8 mouse cellular contexts compared by ENCODE assay signal in the genomic region with DNA sequence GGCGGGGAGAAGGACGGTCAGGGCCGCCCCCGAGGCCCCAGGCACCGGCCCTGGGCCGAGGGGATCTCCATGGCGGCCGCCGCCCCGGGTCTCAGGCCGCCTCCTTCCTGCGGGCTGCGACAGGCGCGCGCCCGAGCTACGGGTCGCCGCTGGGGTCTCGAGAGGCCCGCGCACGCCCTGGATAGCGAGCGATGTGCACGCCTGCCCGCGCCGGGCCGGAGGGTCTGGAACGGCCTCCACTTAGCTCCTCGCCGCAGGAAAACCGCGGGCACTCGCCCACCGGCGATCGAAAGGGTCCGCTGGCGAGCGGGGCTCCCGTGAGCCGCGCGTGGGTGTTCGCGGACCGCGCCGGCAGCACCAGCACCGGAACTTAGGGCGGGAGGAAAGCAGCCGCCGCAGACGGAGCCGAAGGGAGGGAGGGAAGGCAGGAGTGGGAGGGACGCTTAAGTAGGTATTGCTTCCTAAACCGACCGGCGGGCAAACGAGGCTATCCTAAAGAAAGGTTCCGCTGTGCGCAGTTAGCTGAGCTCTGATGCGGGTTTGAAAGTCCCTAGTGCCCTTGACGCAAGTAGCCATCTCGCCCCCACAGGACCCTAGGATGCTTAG. TPM values are rescaled to one million over a fixed set of nuclear protein-coding genes. Genes with fewer than 3 reads are reported as not detected.
DNase-seq lines count a peak whose midpoint lies in the region; ATAC-seq and TF ChIP-seq lines count a peak whose summit lies in the region.

A gene (minus strand): TSS at position 419 of the 606 bp plus-strand sequence.

- H3K79me2 ChIP-seq in MEL (ENCODE audit: control insufficient read depth, insufficient read depth, low read length, poor library complexity) = peaks cover 50% of the 10 kb centered on the region

- TF ChIP-seq RAD21 in MEL (IDR thresholded peaks at IDR 0.05; ENCODE audit: low read depth, low read length) = no peak

- TF ChIP-seq EP300 in MEL (IDR thresholded peaks at IDR 0.05; ENCODE audit: low read depth in 1 of 2, low read length in 2 of 2) = 0 out of 4 replicates have a peak, but pooled peaks of 1 of the 2 experiments have one; percentile 27

- DNase-seq in MEL (ENCODE audit: low read depth, low spot score) = peak; percentile 98
- peak; percentile 93 to 97 for DNase-seq in cerebellum, adult 2 months
- peak; percentile 95 for DNase-seq in forebrain, postnatal 0 days
- DNase-seq in layer of hippocampus, adult 9-10 months (ENCODE audit: low spot score) = peak; percentile 76
- DNase-seq in ovary, postnatal 10 days (ENCODE audit: low spot score) = peak; percentile 82
- DNase-seq in thymus, postnatal 10 days (ENCODE audit: low spot score in 2 of 2) = peak; percentile 84 to 89

- peak; percentile 94 for ATAC-seq in forebrain, postnatal 0 days
- ATAC-seq in hematopoietic stem cell, adult 5-6 weeks (replicated peaks in 1 of 2; ENCODE audit: insufficient read depth in 1 of 2, low FRiP score in 2 of 2, low TSS enrichment in 1 of 2, low read depth in 1 of 2, poor library complexity in 2 of 2, severe bottlenecking in 2 of 2) = peak; percentile 89 to 91
- ATAC-seq in lung, embryonic 16.5 days (ENCODE audit: low read depth) = peak; percentile 96

- H3K36me3 ChIP-seq in MEL (ENCODE audit: control insufficient read depth in 1 of 2, insufficient read depth in 2 of 2, low read length in 2 of 2) = peaks cover under 1 to 40% of the 10 kb centered on the region in 2 experiments; a peak in 3 of 4 replicates
- H3K36me3 ChIP-seq in forebrain, postnatal 0 days (ENCODE audit: insufficient read depth) = no peaks in the 10 kb centered on the region
- no peaks in the 10 kb centered on the region for H3K36me3 ChIP-seq in lung, embryonic 16.5 days (ENCODE audit: control insufficient read depth, insufficient read depth, low read length)

- no peak for TF ChIP-seq CTCF in MEL (IDR thresholded peaks at IDR 0.05 in 2 of 3, conservative IDR thresholded peaks at IDR 0.05 in 1 of 3; ENCODE audit: control insufficient read depth in 1 of 3, insufficient read depth in 1 of 3, low read depth in 2 of 3, low read length in 3 of 3, poor library complexity in 1 of 3, severe bottlenecking in 1 of 3)
- no peak for TF ChIP-seq CTCF in cerebellum, adult 2 months (IDR thresholded peaks at IDR 0.05; ENCODE audit: borderline replicate concordance, insufficient read depth, low read depth, low read length)
- no peak for TF ChIP-seq CTCF in forebrain, postnatal 0 days (IDR thresholded peaks at IDR 0.05; ENCODE audit: low read depth)

- WGBS in cerebellum, adult 2 months = under 1% methylated on average over 68 of the region's 68 CpGs
- WGBS in forebrain, postnatal 0 days = 2% methylated on average over 54 of the region's 68 CpGs
- WGBS in lung, embryonic 16.5 days = under 1% methylated on average over 49 of the region's 68 CpGs

- peak; percentile 95 to 98 for TF ChIP-seq POLR2A in MEL (IDR thresholded peaks at IDR 0.05; ENCODE audit: control insufficient read depth in 1 of 2, insufficient read depth in 1 of 2, low read depth in 1 of 2, low read length in 2 of 2, poor library complexity in 1 of 2)
- peak; percentile 72 for TF ChIP-seq POLR2A in cerebellum, adult 2 months (IDR thresholded peaks at IDR 0.05; ENCODE audit: borderline replicate concordance, insufficient read depth, low read length)

- H3K4me3 ChIP-seq in MEL (ENCODE audit: control insufficient read depth in 1 of 2, insufficient read depth in 1 of 2, low read depth in 2 of 2, low read length in 2 of 2) = peak within 1 kb of the TSS; percentile 73 to 85
- peak within 1 kb of the TSS; percentile 76 for H3K4me3 ChIP-seq in cerebellum, adult 2 months (replicated peaks; ENCODE audit: insufficient read depth, low read depth, low read length)
- peak within 1 kb of the TSS; percentile 91 for H3K4me3 ChIP-seq in forebrain, postnatal 0 days (ENCODE audit: low read depth, low read length)
- H3K4me3 ChIP-seq in lung, embryonic 16.5 days (ENCODE audit: low read length) = peak within 1 kb of the TSS; percentile 95

- no peaks in the 10 kb centered on the region for H3K27me3 ChIP-seq in MEL (ENCODE audit: control insufficient read depth in 1 of 2, insufficient read depth in 2 of 2, low read length in 2 of 2)
- H3K27me3 ChIP-seq in cerebellum, adult 2 months (ENCODE audit: control insufficient read depth, insufficient read depth, low read length) = no peaks in the 10 kb centered on the region
- H3K27me3 ChIP-seq in forebrain, postnatal 0 days (ENCODE audit: insufficient read depth, low read length) = no peaks in the 10 kb centered on the region
- H3K27me3 ChIP-seq in lung, embryonic 16.5 days (ENCODE audit: control insufficient read depth, insufficient read depth, low read depth, low read length) = no peaks in the 10 kb centered on the region

- no peaks in the 10 kb centered on the region for H3K9me3 ChIP-seq in MEL (replicated peaks; ENCODE audit: insufficient read depth, low read length)
- no peaks in the 10 kb centered on the region for H3K9me3 ChIP-seq in forebrain, postnatal 0 days (ENCODE audit: low read length)
- no peaks in the 10 kb centered on the region for H3K9me3 ChIP-seq in lung, embryonic 16.5 days (ENCODE audit: control insufficient read depth, low read length)

- peaks cover 17 to 19% of the 10 kb centered on the region in 2 experiments for H3K4me1 ChIP-seq in MEL (ENCODE audit: control insufficient read depth in 1 of 2, insufficient read depth in 2 of 2, low read length in 2 of 2)
- peaks cover 11% of the 10 kb centered on the region for H3K4me1 ChIP-seq in cerebellum, adult 2 months (ENCODE audit: control insufficient read depth, insufficient read depth, low read length)
- peaks cover 22% of the 10 kb centered on the region for H3K4me1 ChIP-seq in forebrain, postnatal 0 days (ENCODE audit: insufficient read depth)
- H3K4me1 ChIP-seq in lung, embryonic 16.5 days (replicated peaks; ENCODE audit: control insufficient read depth, insufficient read depth, low read length) = peaks cover 21% of the 10 kb centered on the region

- H3K27ac ChIP-seq in MEL (ENCODE audit: control insufficient read depth, low read depth, low read length) = peak within 1 kb of the TSS; percentile 93
- H3K27ac ChIP-seq in cerebellum, adult 2 months (ENCODE audit: insufficient read depth, low read length) = peak within 1 kb of the TSS; percentile 96
- peak within 1 kb of the TSS; percentile 97 for H3K27ac ChIP-seq in forebrain, postnatal 0 days (ENCODE audit: low read depth, low read length)
- peak within 1 kb of the TSS; percentile 97 for H3K27ac ChIP-seq in lung, embryonic 16.5 days (ENCODE audit: low read length)

- H3K4me2 ChIP-seq in forebrain, postnatal 0 days (ENCODE audit: low read depth) = peak within 1 kb of the TSS; percentile 68
- peak within 1 kb of the TSS; percentile 95 for H3K4me2 ChIP-seq in lung, embryonic 16.5 days (ENCODE audit: low read depth, low read length)

- H3K9ac ChIP-seq in MEL (ENCODE audit: control insufficient read depth, low read depth, low read length, poor library complexity, severe bottlenecking) = peak within 1 kb of the TSS; percentile 99
- peak within 1 kb of the TSS; percentile 90 for H3K9ac ChIP-seq in forebrain, postnatal 0 days
- H3K9ac ChIP-seq in lung, embryonic 16.5 days (ENCODE audit: low read length) = peak within 1 kb of the TSS; percentile 96

TF ChIP-seq in MEL, 35 proteins besides CTCF, POLR2A, EP300 and RAD21 (continues in another document):
- peak; percentile 37; the same call in 1 of the 2 replicates for TF ChIP-seq NRF1 (IDR thresholded peaks at IDR 0.05; ENCODE audit: insufficient read depth, low read depth, low read length, poor library complexity, severe bottlenecking)
- TF ChIP-seq MAFK (IDR thresholded peaks at IDR 0.05; ENCODE audit: borderline replicate concordance, low read depth, low read length) = no peak
- TF ChIP-seq JUND (IDR thresholded peaks at IDR 0.05; ENCODE audit: low read depth, low read length) = no peak
- peak; percentile 99 for TF ChIP-seq TBP (IDR thresholded peaks at IDR 0.05; ENCODE audit: low read depth, low read length)
- no peak for TF ChIP-seq GABPA (IDR thresholded peaks at IDR 0.05; ENCODE audit: low read depth, low read length)
- no peak for TF ChIP-seq MEF2A (IDR thresholded peaks at IDR 0.05; ENCODE audit: extremely low read depth, insufficient replicate concordance, low read depth, low read length, poor library complexity, severe bottlenecking)
- no peak for TF ChIP-seq SMC3 (IDR thresholded peaks at IDR 0.05; ENCODE audit: low read depth, low read length)
- TF ChIP-seq ZC3H11A (IDR thresholded peaks at IDR 0.05; ENCODE audit: low read depth, low read length) = 0 out of 2 replicates have a peak, but pooled peaks have one; percentile 11
- TF ChIP-seq TAL1 (IDR thresholded peaks at IDR 0.05; ENCODE audit: low read length) = no peak
- TF ChIP-seq POLR2AphosphoS5 (IDR thresholded peaks at IDR 0.05; ENCODE audit: borderline replicate concordance, low read depth, low read length) = peak; percentile 69; the same call in 1 of the 2 replicates
- peak; percentile 52 for TF ChIP-seq ELF1 (IDR thresholded peaks at IDR 0.05; ENCODE audit: low read depth, low read length)
- 0 out of 2 replicates have a peak, but pooled peaks have one; percentile 7 for TF ChIP-seq USF1 (IDR thresholded peaks at IDR 0.05; ENCODE audit: low read depth, low read length)
- TF ChIP-seq E2F4 (IDR thresholded peaks at IDR 0.05; ENCODE audit: borderline replicate concordance, low read depth, low read length) = no peak
- no peak for TF ChIP-seq GATA1 (IDR thresholded peaks at IDR 0.05; ENCODE audit: low read depth, low read length)
- peak; percentile 99 for TF ChIP-seq MAZ (IDR thresholded peaks at IDR 0.05; ENCODE audit: low read depth, low read length)
- TF ChIP-seq MAX (IDR thresholded peaks at IDR 0.05; ENCODE audit: low read length) = no peak; the same call in 1 of the 2 replicates
- TF ChIP-seq ETS1 (IDR thresholded peaks at IDR 0.05; ENCODE audit: low read depth, low read length) = peak; percentile 55; the same call in 1 of the 2 replicates
- peak; percentile 90 for TF ChIP-seq SIN3A (IDR thresholded peaks at IDR 0.05; ENCODE audit: low read length)
- peak; percentile 74; the same call in 1 of the 2 replicates for TF ChIP-seq POLR2AphosphoS2 (IDR thresholded peaks at IDR 0.05; ENCODE audit: low read length)
- peak; percentile 78 for TF ChIP-seq MXI1 (IDR thresholded peaks at IDR 0.05; ENCODE audit: low read depth, low read length)
- peak; percentile 81 for TF ChIP-seq ZMIZ1 (IDR thresholded peaks at IDR 0.05; ENCODE audit: low read depth, low read length)

RNA-seq across cellular contexts. Expression of the gene that starts here (rescaled TPM):
- total RNA-seq in MEL (2012; rRNA removed) = 50.5 and 55.1 TPM in 2 replicates
- 10 to 100 TPM; 38.2 to 99.4 TPM for polyA plus RNA-seq in MEL (2012; ENCODE audit: insufficient read depth in 1 of 2, insufficient read length in 2 of 2, low read depth in 1 of 2, low replicate concordance in 2 of 2, missing spikeins in 1 of 2)
- 42.0 and 43.3 TPM in 2 replicates for polyA plus RNA-seq in cerebellum, adult 2 months (2012; rRNA removed)
- total RNA-seq in forebrain, postnatal 0 days (2014; rRNA removed) = 150 and 191 TPM in 2 replicates
- 24.3 and 29.4 TPM in 2 replicates for polyA plus RNA-seq in forebrain, postnatal 0 days (2015; fragmentation: Nextera tagmentation; extraction: Ambion mirVana)
- 54.5 and 61.0 TPM in 2 replicates for total RNA-seq in hematopoietic stem cell, adult 5-6 weeks (2017)
- polyA plus RNA-seq in lung, embryonic 16.5 days (2015; fragmentation: Nextera tagmentation; extraction: Ambion mirVana) = 18.7 and 19.8 TPM in 2 replicates

Comparison
In these comparisons a context has a peak if more than half of its experiments do, and no peak if none do; other contexts are left out.
1. Peak in every context shown above with its lines: DNase-seq, ATAC-seq, H3K4me3 ChIP-seq and H3K27ac ChIP-seq.